Mouse (Mus musculus) MEL (cell line): ENCODE results near the gene Morc2a. TPM values are rescaled to one million over a fixed set of nuclear protein-coding genes. Genes with fewer than 3 reads are reported as not detected.

ENCODE experiments used
- DNase-seq: peaks from one replicate; pipeline ENCODE4 v3.0.0; 2011; ENCODE audit warnings: low read depth, low spot score
- H3K27ac ChIP-seq: 2 replicates; pipeline ENCODE4 v1.5.1; 2012; ENCODE audit warnings: low read depth, mild to moderate bottlenecking, control low read depth, low read length, moderate library complexity; ENCODE audit not compliant: control insufficient read depth
- H3K27me3 ChIP-seq, 2 experiments: fragments of 150-350 bp in 1 of 2; sonication (generic) in 1 of 2; 2 replicates each; pipeline ENCODE4 v1.6.1; 2012; ENCODE audit warnings: low read length in 2 of 2, mild to moderate bottlenecking in 2 of 2, improper control_type of control experiment in 1 of 2, moderate library complexity in 1 of 2; ENCODE audit not compliant: insufficient read depth in 2 of 2, control insufficient read depth in 1 of 2
- H3K36me3 ChIP-seq, 2 experiments: 2 replicates each; pipeline ENCODE4 v1.6.1; 2012 to 2014; ENCODE audit warnings: low read length in 2 of 2, improper control_type of control experiment in 1 of 2, inconsistent platforms in 1 of 2, mild to moderate bottlenecking in 1 of 2; ENCODE audit not compliant: insufficient read depth in 2 of 2, control insufficient read depth in 1 of 2
- H3K4me1 ChIP-seq, 2 experiments: fragments of 150-350 bp in 1 of 2; sonication (generic) in 1 of 2; 2 replicates each; pipeline ENCODE4 v1.6.1; 2012; ENCODE audit warnings: low read length in 2 of 2, improper control_type of control experiment in 1 of 2, mild to moderate bottlenecking in 1 of 2; ENCODE audit not compliant: insufficient read depth in 2 of 2, control insufficient read depth in 1 of 2
- H3K4me3 ChIP-seq, 2 experiments: fragments of 150-350 bp in 1 of 2; sonication (generic) in 1 of 2; 2 replicates each; pipeline ENCODE4 v1.5.1; 2012; ENCODE audit warnings: low read depth in 2 of 2, low read length in 2 of 2, mild to moderate bottlenecking in 2 of 2, moderate library complexity in 2 of 2, control low read depth in 1 of 2, improper control_type of control experiment in 1 of 2; ENCODE audit not compliant: control insufficient read depth in 1 of 2, insufficient read depth in 1 of 2
- H3K79me2 ChIP-seq: 2 replicates; pipeline ENCODE4 v1.6.1; 2012; ENCODE audit warnings: mild to moderate bottlenecking, low read length, moderate library complexity; ENCODE audit not compliant: control insufficient read depth, poor library complexity, insufficient read depth
- H3K9ac ChIP-seq: 2 replicates; pipeline ENCODE4 v1.6.1; 2012; ENCODE audit warnings: low read depth, mild to moderate bottlenecking, control low read depth, low read length, moderate library complexity; ENCODE audit not compliant: control insufficient read depth, poor library complexity, severe bottlenecking
- H3K9me3 ChIP-seq: fragments of 150-350 bp; sonication (generic); replicated peaks from 2 replicates; pipeline ENCODE4 v1.6.1; 2012; ENCODE audit warnings: mild to moderate bottlenecking, low read length, improper control_type of control experiment, moderate library complexity; ENCODE audit not compliant: insufficient read depth
- CHD1 ChIP-seq: IDR thresholded peaks from 2 replicates; pipeline ENCODE4 v1.6.1; 2012; ENCODE audit warnings: low read depth, mild to moderate bottlenecking, inconsistent platforms, low read length, improper control_type of control experiment
- CHD2 ChIP-seq: IDR thresholded peaks from 2 replicates; pipeline ENCODE4 v1.6.1; 2011; ENCODE audit warnings: low read length, improper control_type of control experiment
- EP300 ChIP-seq, 2 experiments: IDR thresholded peaks; 2 replicates each; pipeline ENCODE4 v1.6.1; 2011; ENCODE audit warnings: improper control_type of control experiment in 2 of 2, low read length in 2 of 2, low read depth in 1 of 2, mild to moderate bottlenecking in 1 of 2
- ETS1 ChIP-seq: IDR thresholded peaks from 2 replicates; pipeline ENCODE4 v1.6.1; 2012; ENCODE audit warnings: low read depth, mild to moderate bottlenecking, inconsistent platforms, low read length, improper control_type of control experiment, moderate library complexity
- GABPA ChIP-seq: IDR thresholded peaks from 2 replicates; pipeline ENCODE4 v1.6.1; 2012; ENCODE audit warnings: low read depth, mild to moderate bottlenecking, inconsistent platforms, low read length, improper control_type of control experiment, moderate library complexity
- GATA1 ChIP-seq: IDR thresholded peaks from 2 replicates; pipeline ENCODE4 v1.6.1; 2011; ENCODE audit warnings: low read depth, low read length, improper control_type of control experiment
- JUND ChIP-seq: IDR thresholded peaks from 2 replicates; pipeline ENCODE4 v1.6.1; 2011; ENCODE audit warnings: low read depth, mild to moderate bottlenecking, improper control_type of control experiment, low read length
- KAT2A ChIP-seq: conservative IDR thresholded peaks from 2 replicates; pipeline ENCODE4 v1.6.1; 2012; ENCODE audit warnings: low read depth, low read length, improper control_type of control experiment, inconsistent platforms
- MAFK ChIP-seq: IDR thresholded peaks from 2 replicates; pipeline ENCODE4 v1.6.1; 2011; ENCODE audit warnings: low read depth, mild to moderate bottlenecking, low read length, improper control_type of control experiment, borderline replicate concordance
- MAX ChIP-seq: IDR thresholded peaks from 2 replicates; pipeline ENCODE4 v1.6.1; 2011; ENCODE audit warnings: low read length, improper control_type of control experiment
- MAZ ChIP-seq: IDR thresholded peaks from 2 replicates; pipeline ENCODE4 v1.6.1; 2012; ENCODE audit warnings: low read depth, mild to moderate bottlenecking, inconsistent platforms, low read length, improper control_type of control experiment
- MXI1 ChIP-seq: IDR thresholded peaks from 2 replicates; pipeline ENCODE4 v1.6.1; 2011; ENCODE audit warnings: mild to moderate bottlenecking, low read depth, low read length, improper control_type of control experiment
- MYB ChIP-seq: IDR thresholded peaks from 2 replicates; pipeline ENCODE4 v1.6.1; 2011; ENCODE audit warnings: mild to moderate bottlenecking, low read depth, low read length, improper control_type of control experiment
- NRF1 ChIP-seq: IDR thresholded peaks from 2 replicates; pipeline ENCODE4 v1.6.1; 2014; ENCODE audit warnings: low read depth, mild to moderate bottlenecking, inconsistent platforms, low read length, improper control_type of control experiment, moderate library complexity; ENCODE audit not compliant: poor library complexity, insufficient read depth, severe bottlenecking
- POLR2A ChIP-seq, 2 experiments: IDR thresholded peaks; 2 replicates each; pipeline ENCODE4 v1.6.1; 2011 to 2012; ENCODE audit warnings: low read length in 2 of 2, mild to moderate bottlenecking in 2 of 2, control low read depth in 1 of 2, improper control_type of control experiment in 1 of 2, low read depth in 1 of 2, moderate library complexity in 1 of 2; ENCODE audit not compliant: control insufficient read depth in 1 of 2, insufficient read depth in 1 of 2, poor library complexity in 1 of 2
- POLR2AphosphoS2 ChIP-seq: IDR thresholded peaks from 2 replicates; pipeline ENCODE4 v1.6.1; 2011; ENCODE audit warnings: low read length, improper control_type of control experiment
- RCOR1 ChIP-seq: IDR thresholded peaks from 2 replicates; pipeline ENCODE4 v1.6.1; 2012; ENCODE audit warnings: low read depth, mild to moderate bottlenecking, inconsistent platforms, low read length, improper control_type of control experiment
- SIN3A ChIP-seq: IDR thresholded peaks from 2 replicates; pipeline ENCODE4 v1.6.1; 2012; ENCODE audit warnings: low read length, improper control_type of control experiment, inconsistent platforms
- SMC3 ChIP-seq: IDR thresholded peaks from 2 replicates; pipeline ENCODE4 v1.6.1; 2011; ENCODE audit warnings: low read depth, low read length, improper control_type of control experiment
- TBP ChIP-seq: IDR thresholded peaks from 2 replicates; pipeline ENCODE4 v1.8.0; 2011; ENCODE audit warnings: low read depth, low read length, improper control_type of control experiment
- TCF12 ChIP-seq: IDR thresholded peaks from 2 replicates; pipeline ENCODE4 v1.6.1; 2014; ENCODE audit warnings: low read depth, mild to moderate bottlenecking, inconsistent platforms, low read length, improper control_type of control experiment, moderate library complexity
- UBTF ChIP-seq: IDR thresholded peaks from 2 replicates; pipeline ENCODE4 v1.6.1; 2012; ENCODE audit warnings: low read depth, mild to moderate bottlenecking, inconsistent platforms, low read length, improper control_type of control experiment, moderate library complexity, borderline replicate concordance; ENCODE audit not compliant: insufficient read depth
- USF1 ChIP-seq: IDR thresholded peaks from 2 replicates; pipeline ENCODE4 v1.6.1; 2014; ENCODE audit warnings: low read depth, mild to moderate bottlenecking, inconsistent platforms, low read length, improper control_type of control experiment, moderate library complexity
- ZMIZ1 ChIP-seq: IDR thresholded peaks from 2 replicates; pipeline ENCODE4 v1.6.1; 2012; ENCODE audit warnings: low read depth, mild to moderate bottlenecking, inconsistent platforms, low read length, improper control_type of control experiment, moderate library complexity
- ZNF384 ChIP-seq: IDR thresholded peaks from 2 replicates; pipeline ENCODE4 v1.6.1; 2012; ENCODE audit warnings: low read depth, mild to moderate bottlenecking, inconsistent platforms, low read length, improper control_type of control experiment
- polyA plus RNA-seq, 2 experiments: library from polyadenylated mRNA; stranded (reverse) in 1 of 2; unstranded in 1 of 2; fragments of >175 nt in 1 of 2; fragments of >200 nt in 1 of 2; gene quantifications; 2 replicates each; pipeline versions ENCODE4 v1.2.1 to v1.2.4; 2012; ENCODE audit warnings: low replicate concordance in 2 of 2, low read depth in 1 of 2; ENCODE audit not compliant: insufficient read length in 2 of 2, insufficient read depth in 1 of 2, missing spikeins in 1 of 2
- total RNA-seq: library from RNA; depleted of rRNA; stranded (reverse); fragments of 300-350 nt; gene quantifications from 2 replicates; pipeline ENCODE4 v1.2.3, GENCODE M21; 2012

Gene Morc2a
- total and polyA plus RNA-seq, 3 experiments: 14.7 to 25.6 (median 23.4) TPM

DNA sequence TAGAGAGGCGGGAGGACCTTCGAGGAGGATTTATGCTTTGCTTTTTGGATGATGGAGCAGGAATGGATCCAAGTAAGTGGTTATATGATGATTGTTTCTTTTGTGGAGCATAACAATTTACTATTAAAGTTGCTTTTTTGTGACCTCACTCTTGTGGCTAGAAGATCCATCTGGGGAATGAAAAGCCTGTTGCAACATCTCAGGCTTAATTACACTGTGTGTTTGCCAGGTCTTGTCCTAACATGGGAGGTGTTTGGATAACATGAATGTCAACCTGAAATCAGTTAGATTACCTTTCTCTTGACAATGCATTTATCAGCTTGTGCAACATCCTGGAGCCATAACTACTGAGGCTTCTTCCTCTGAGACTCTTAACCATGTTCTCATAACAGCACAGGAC is 19.8 kb downstream of the Morc2a start:
- no peak for DNase-seq
- Histone ChIP-seq H3K9ac (no peak overlapping the region), H3K79me2 (no peaks in the 10 kb centered on the region), H3K4me1 (no peaks in the 10 kb centered on the region), H3K27ac (no peak overlapping the region), H3K4me3 (no peak overlapping the region), H3K27me3 (no peaks in the 10 kb centered on the region), H3K9me3 (no peaks in the 10 kb centered on the region), H3K36me3 (peaks cover 0 to 6% of the 10 kb centered on the region in 2 experiments; a peak in 2 of 4 replicates)
- TF ChIP-seq ZMIZ1 (no peak), UBTF (no peak), ETS1 (no peak), ZNF384 (no peak), RCOR1 (no peak), GABPA (no peak), MYB (no peak), JUND (no peak), MAX (no peak), CHD1 (no peak), MAZ (no peak)

GRCm38 (mm10) chr11:3669849-3670248 is 20.9 kb downstream of the Morc2a start:
- Histone ChIP-seq H3K4me1 (no peaks in the 10 kb centered on the region), H3K4me3 (no peak overlapping the region), H3K9me3 (no peaks in the 10 kb centered on the region), H3K79me2 (no peaks in the 10 kb centered on the region), H3K9ac (no peak overlapping the region), H3K27me3 (no peaks in the 10 kb centered on the region), H3K36me3 (peaks cover 0 to 8% of the 10 kb centered on the region in 2 experiments; a peak in 2 of 4 replicates), H3K27ac (no peak overlapping the region)
- DNase-seq: no peak
- TF ChIP-seq MYB: no peak
- TF ChIP-seq SMC3: no peak
- TF ChIP-seq SIN3A: no peak
- TF ChIP-seq MXI1: no peak
- no peak for TF ChIP-seq NRF1
- no peak for TF ChIP-seq USF1
- no peak for TF ChIP-seq JUND
- no peak for TF ChIP-seq MAZ
- TF ChIP-seq GATA1: no peak
- no peak for TF ChIP-seq MAFK
- TF ChIP-seq CHD2: no peak
- TF ChIP-seq TBP: no peak
- no peak for TF ChIP-seq KAT2A
- TF ChIP-seq TCF12: no peak
- no peak for TF ChIP-seq MAX
- no peak for TF ChIP-seq EP300 (IDR thresholded peaks at IDR 0.05; ENCODE audit: low read depth in 1 of 2, low read length in 2 of 2)
- TF ChIP-seq POLR2AphosphoS2: no peak
- no peak for TF ChIP-seq POLR2A (IDR thresholded peaks at IDR 0.05; ENCODE audit: control insufficient read depth in 1 of 2, insufficient read depth in 1 of 2, low read depth in 1 of 2, low read length in 2 of 2, poor library complexity in 1 of 2)
- TF ChIP-seq ETS1: no peak
